22 mouse cellular contexts compared by ENCODE assay signal in genomic region chr7:99427031-99427430, GRCm38 (mm10). TPM values are rescaled to one million over a fixed set of nuclear protein-coding genes. Genes with fewer than 3 reads are reported as not detected.
A peak's percentile ranks its signal among the peaks of the same experiment; 100 is the strongest.
DNase-seq lines count a peak whose midpoint lies in the region; ATAC-seq and TF ChIP-seq lines count a peak whose summit lies in the region.
"Had no signal": no experiment of that assay in that cellular context is flagged by ENCODE, and none has a peak within 500 bp of the region (broad histone marks: within the 10 kb centered on the region; RNA-seq: fewer than 3 reads in every experiment).

No protein-coding gene starts in this region.

- 0 out of 2 replicates have a peak overlapping the region, but pooled peaks have one; percentile 30 for H3K27ac ChIP-seq in forebrain, embryonic 10.5 days
- no peak overlapping the region for H3K27ac ChIP-seq in forebrain, postnatal 0 days (ENCODE audit: low read depth, low read length)
- H3K27ac ChIP-seq in midbrain, embryonic 15.5 days = peak overlapping the region; percentile 9; the same call in 1 of the 2 replicates
- H3K27ac ChIP-seq in midbrain, embryonic 13.5 days = no peak overlapping the region
- 0 out of 2 replicates have a peak overlapping the region, but pooled peaks have one; percentile 51 for H3K27ac ChIP-seq in forebrain, embryonic 12.5 days
- no peak overlapping the region for H3K27ac ChIP-seq in liver, embryonic 12.5 days
- H3K27ac ChIP-seq: embryonic facial prominence, embryonic 12.5 days; heart, adult 2 months; heart, embryonic 13.5 days; hindbrain, embryonic 13.5 days; kidney, postnatal 0 days; liver, embryonic 14.5 days had no signal

- no peak overlapping the region for H3K4me2 ChIP-seq in forebrain, postnatal 0 days (ENCODE audit: low read depth)
- no peak overlapping the region for H3K4me2 ChIP-seq in midbrain, embryonic 15.5 days
- no peak overlapping the region for H3K4me2 ChIP-seq in midbrain, embryonic 13.5 days (replicated peaks)
- no peak overlapping the region for H3K4me2 ChIP-seq in forebrain, embryonic 12.5 days
- H3K4me2 ChIP-seq in liver, embryonic 12.5 days = no peak overlapping the region
- H3K4me2 ChIP-seq: embryonic facial prominence, embryonic 12.5 days; heart, embryonic 13.5 days; hindbrain, embryonic 13.5 days; lung, embryonic 14.5 days had no signal

- DNase-seq in forebrain, embryonic 10.5 days (ENCODE audit: extremely low spot score, low spot score) = no peak
- DNase-seq in forebrain, postnatal 0 days = no peak
- DNase-seq in thymus, postnatal 14 days = no peak
- DNase-seq: adrenal gland, postnatal 25 days; cerebellum, adult 11-12 months; gastrocnemius, postnatal 10 days; heart, adult 2 months; kidney, adult 11 months; layer of hippocampus, adult 9-11 months; lung, embryonic 14.5 days had no signal

- 71% methylated on average over 10 of the region's 10 CpGs for WGBS in forebrain, embryonic 10.5 days
- 40% methylated on average over 10 of the region's 10 CpGs for WGBS in forebrain, postnatal 0 days
- 52% methylated on average over 10 of the region's 10 CpGs for WGBS in midbrain, embryonic 15.5 days
- 54% methylated on average over 10 of the region's 10 CpGs for WGBS in midbrain, embryonic 13.5 days
- WGBS in forebrain, embryonic 12.5 days = 44% methylated on average over 10 of the region's 10 CpGs
- WGBS in liver, embryonic 12.5 days (ENCODE audit: insufficient replicate concordance) = 73% methylated on average over 10 of the region's 10 CpGs

- no peak overlapping the region for H3K9ac ChIP-seq in forebrain, postnatal 0 days
- no peak overlapping the region; the same call in 1 of the 2 replicates for H3K9ac ChIP-seq in midbrain, embryonic 15.5 days
- H3K9ac ChIP-seq in midbrain, embryonic 13.5 days (replicated peaks) = no peak overlapping the region
- no peak overlapping the region for H3K9ac ChIP-seq in forebrain, embryonic 12.5 days
- no peak overlapping the region for H3K9ac ChIP-seq in liver, embryonic 12.5 days
- H3K9ac ChIP-seq: embryonic facial prominence, embryonic 12.5 days; heart, embryonic 13.5 days; hindbrain, embryonic 13.5 days; liver, embryonic 14.5 days; lung, embryonic 14.5 days had no signal

- no peaks in the 10 kb centered on the region for H3K9me3 ChIP-seq in forebrain, embryonic 10.5 days
- H3K9me3 ChIP-seq in forebrain, postnatal 0 days (ENCODE audit: low read length) = no peaks in the 10 kb centered on the region
- H3K9me3 ChIP-seq in midbrain, embryonic 15.5 days = no peaks in the 10 kb centered on the region
- H3K9me3 ChIP-seq in midbrain, embryonic 13.5 days = no peaks in the 10 kb centered on the region
- no peaks in the 10 kb centered on the region for H3K9me3 ChIP-seq in forebrain, embryonic 12.5 days
- H3K9me3 ChIP-seq in liver, embryonic 12.5 days (replicated peaks) = no peaks in the 10 kb centered on the region
- H3K9me3 ChIP-seq: embryonic facial prominence, embryonic 12.5 days; heart, embryonic 13.5 days; hindbrain, embryonic 13.5 days; megakaryocyte, embryonic 14.5 days had no signal

- H3K4me3 ChIP-seq in forebrain, embryonic 10.5 days = no peak overlapping the region
- no peak overlapping the region for H3K4me3 ChIP-seq in forebrain, postnatal 0 days (ENCODE audit: low read depth, low read length)
- no peak overlapping the region for H3K4me3 ChIP-seq in midbrain, embryonic 15.5 days
- no peak overlapping the region for H3K4me3 ChIP-seq in midbrain, embryonic 13.5 days (replicated peaks)
- H3K4me3 ChIP-seq in forebrain, embryonic 12.5 days (replicated peaks) = no peak overlapping the region
- H3K4me3 ChIP-seq in liver, embryonic 12.5 days = no peak overlapping the region
- H3K4me3 ChIP-seq: embryonic facial prominence, embryonic 12.5 days; heart, adult 2 months; heart, embryonic 13.5 days; hindbrain, embryonic 13.5 days; megakaryocyte, embryonic 14.5 days had no signal

- no peak for TF ChIP-seq CTCF in forebrain, postnatal 0 days (IDR thresholded peaks at IDR 0.05; ENCODE audit: low read depth)

- H3K4me1 ChIP-seq in forebrain, embryonic 10.5 days = peaks cover 48% of the 10 kb centered on the region
- H3K4me1 ChIP-seq in forebrain, postnatal 0 days (ENCODE audit: insufficient read depth) = peaks cover 3% of the 10 kb centered on the region; the same call in 1 of the 2 replicates
- peaks cover 29% of the 10 kb centered on the region for H3K4me1 ChIP-seq in midbrain, embryonic 15.5 days
- H3K4me1 ChIP-seq in midbrain, embryonic 13.5 days (replicated peaks) = peaks cover 40% of the 10 kb centered on the region
- H3K4me1 ChIP-seq in forebrain, embryonic 12.5 days = peaks cover 44% of the 10 kb centered on the region
- no peaks in the 10 kb centered on the region for H3K4me1 ChIP-seq in liver, embryonic 12.5 days

- ATAC-seq in forebrain, postnatal 0 days = no peak
- no peak for ATAC-seq in midbrain, embryonic 15.5 days (replicated peaks)
- ATAC-seq in midbrain, embryonic 13.5 days = no peak
- ATAC-seq in forebrain, embryonic 12.5 days (ENCODE audit: low FRiP score) = no peak
- ATAC-seq in liver, embryonic 12.5 days = no peak

- H3K36me3 ChIP-seq in forebrain, embryonic 10.5 days (replicated peaks) = peaks cover 4% of the 10 kb centered on the region; the same call in 1 of the 2 replicates
- H3K36me3 ChIP-seq in forebrain, postnatal 0 days (ENCODE audit: insufficient read depth) = peaks cover 5% of the 10 kb centered on the region; the same call in 1 of the 2 replicates
- no peaks in the 10 kb centered on the region for H3K36me3 ChIP-seq in midbrain, embryonic 15.5 days (replicated peaks)
- H3K36me3 ChIP-seq in midbrain, embryonic 13.5 days = peaks cover 14% of the 10 kb centered on the region; the same call in 1 of the 2 replicates
- H3K36me3 ChIP-seq in forebrain, embryonic 12.5 days (replicated peaks) = no peaks in the 10 kb centered on the region; the same call in 1 of the 2 replicates
- no peaks in the 10 kb centered on the region for H3K36me3 ChIP-seq in liver, embryonic 12.5 days
- H3K36me3 ChIP-seq: embryonic facial prominence, embryonic 12.5 days had no signal

- H3K27me3 ChIP-seq in forebrain, embryonic 10.5 days (ENCODE audit: poor library complexity, severe bottlenecking) = no peaks in the 10 kb centered on the region
- H3K27me3 ChIP-seq in forebrain, postnatal 0 days (ENCODE audit: insufficient read depth, low read length) = no peaks in the 10 kb centered on the region
- no peaks in the 10 kb centered on the region for H3K27me3 ChIP-seq in midbrain, embryonic 15.5 days (replicated peaks)
- no peaks in the 10 kb centered on the region for H3K27me3 ChIP-seq in midbrain, embryonic 13.5 days
- 0 out of 2 replicates have a peak, but pooled peaks cover 4% of the 10 kb centered on the region for H3K27me3 ChIP-seq in forebrain, embryonic 12.5 days
- H3K27me3 ChIP-seq in liver, embryonic 12.5 days (replicated peaks) = peaks cover 2% of the 10 kb centered on the region; the same call in 1 of the 2 replicates
- H3K27me3 ChIP-seq: embryonic facial prominence, embryonic 12.5 days; heart, embryonic 13.5 days; hindbrain, embryonic 13.5 days had no signal

RNA-seq across cellular contexts. Expression of gene Klhl35, which starts 38.8 kb away (rescaled TPM):
- polyA plus RNA-seq in forebrain, embryonic 10.5 days (2016; fragmentation: Nextera tagmentation; extraction: Ambion mirVana) = 0.75 and 0.97 TPM in 2 replicates
- 3.8 and 4.5 TPM in 2 replicates for total RNA-seq in forebrain, postnatal 0 days (2014; rRNA removed)
- 3.1 and 3.4 TPM in 2 replicates for polyA plus RNA-seq in forebrain, postnatal 0 days (2015; fragmentation: Nextera tagmentation; extraction: Ambion mirVana)
- polyA plus RNA-seq in midbrain, embryonic 15.5 days (2015; fragmentation: Nextera tagmentation; extraction: Ambion mirVana) = 7.1 and 7.5 TPM in 2 replicates
- polyA plus RNA-seq in midbrain, embryonic 13.5 days (2015; fragmentation: Nextera tagmentation; extraction: Ambion mirVana) = 9.0 and 17.2 TPM in 2 replicates
- polyA plus RNA-seq in forebrain, embryonic 12.5 days (2016; fragmentation: Nextera tagmentation; extraction: Ambion mirVana) = 5.6 and 6.8 TPM in 2 replicates
- polyA plus RNA-seq in liver, embryonic 12.5 days (2016; fragmentation: Nextera tagmentation; extraction: Ambion mirVana) = 0.14 and 0.32 TPM in 2 replicates
- total RNA-seq: heart, postnatal 25 days; neutrophil, adult 5-6 weeks had no signal

RNA-seq across cellular contexts. Expression of gene Gdpd5, which starts 45.8 kb away (rescaled TPM):
- polyA plus RNA-seq in forebrain, embryonic 10.5 days (2016; fragmentation: Nextera tagmentation; extraction: Ambion mirVana) = 12.7 and 15.9 TPM in 2 replicates
- total RNA-seq in forebrain, postnatal 0 days (2014; rRNA removed) = 36.2 and 41.2 TPM in 2 replicates
- 30.9 and 38.2 TPM in 2 replicates for polyA plus RNA-seq in forebrain, postnatal 0 days (2015; fragmentation: Nextera tagmentation; extraction: Ambion mirVana)
- 51.8 and 53.3 TPM in 2 replicates for polyA plus RNA-seq in midbrain, embryonic 15.5 days (2015; fragmentation: Nextera tagmentation; extraction: Ambion mirVana)
- 42.5 and 46.4 TPM in 2 replicates for polyA plus RNA-seq in midbrain, embryonic 13.5 days (2015; fragmentation: Nextera tagmentation; extraction: Ambion mirVana)
- 29.9 and 34.4 TPM in 2 replicates for polyA plus RNA-seq in forebrain, embryonic 12.5 days (2016; fragmentation: Nextera tagmentation; extraction: Ambion mirVana)
- 2.6 and 3.1 TPM in 2 replicates for polyA plus RNA-seq in liver, embryonic 12.5 days (2016; fragmentation: Nextera tagmentation; extraction: Ambion mirVana)

RNA-seq across cellular contexts. Expression of gene Rps3, which starts 56.5 kb away (rescaled TPM):
- 762 and 795 TPM in 2 replicates for polyA plus RNA-seq in forebrain, embryonic 10.5 days (2016; fragmentation: Nextera tagmentation; extraction: Ambion mirVana)
- 1,114 and 1,634 TPM in 2 replicates for total RNA-seq in forebrain, postnatal 0 days (2014; rRNA removed)
- 543 and 688 TPM in 2 replicates for polyA plus RNA-seq in forebrain, postnatal 0 days (2015; fragmentation: Nextera tagmentation; extraction: Ambion mirVana)
- polyA plus RNA-seq in midbrain, embryonic 15.5 days (2015; fragmentation: Nextera tagmentation; extraction: Ambion mirVana) = 382 and 405 TPM in 2 replicates
- polyA plus RNA-seq in midbrain, embryonic 13.5 days (2015; fragmentation: Nextera tagmentation; extraction: Ambion mirVana) = 531 and 554 TPM in 2 replicates
- polyA plus RNA-seq in forebrain, embryonic 12.5 days (2016; fragmentation: Nextera tagmentation; extraction: Ambion mirVana) = 597 and 603 TPM in 2 replicates
- 688 TPM in 2 replicates for polyA plus RNA-seq in liver, embryonic 12.5 days (2016; fragmentation: Nextera tagmentation; extraction: Ambion mirVana)

Comparison
In these comparisons a context has a peak if more than half of its experiments do, and no peak if none do; other contexts are left out.
1. H3K27ac ChIP-seq: peak in forebrain, embryonic 10.5 days (single experiment), midbrain, embryonic 15.5 days (single experiment) and forebrain, embryonic 12.5 days (single experiment); none in forebrain, postnatal 0 days (single experiment), midbrain, embryonic 13.5 days (single experiment) and liver, embryonic 12.5 days (single experiment).